Mouse (Mus musculus): ENCODE measurements at regions not wholly inside any gene's neighbourhood (a gene's known extent, or its start where the extent isn't known, plus 50 kb on each side); places are given as distances from the start of the nearest gene placed in this dataset.
"Not testable (repeated sequence)": the region's sequence is repeated elsewhere in the genome, so short reads cannot be mapped to it uniquely, and the experiment has no call there.

DNA sequence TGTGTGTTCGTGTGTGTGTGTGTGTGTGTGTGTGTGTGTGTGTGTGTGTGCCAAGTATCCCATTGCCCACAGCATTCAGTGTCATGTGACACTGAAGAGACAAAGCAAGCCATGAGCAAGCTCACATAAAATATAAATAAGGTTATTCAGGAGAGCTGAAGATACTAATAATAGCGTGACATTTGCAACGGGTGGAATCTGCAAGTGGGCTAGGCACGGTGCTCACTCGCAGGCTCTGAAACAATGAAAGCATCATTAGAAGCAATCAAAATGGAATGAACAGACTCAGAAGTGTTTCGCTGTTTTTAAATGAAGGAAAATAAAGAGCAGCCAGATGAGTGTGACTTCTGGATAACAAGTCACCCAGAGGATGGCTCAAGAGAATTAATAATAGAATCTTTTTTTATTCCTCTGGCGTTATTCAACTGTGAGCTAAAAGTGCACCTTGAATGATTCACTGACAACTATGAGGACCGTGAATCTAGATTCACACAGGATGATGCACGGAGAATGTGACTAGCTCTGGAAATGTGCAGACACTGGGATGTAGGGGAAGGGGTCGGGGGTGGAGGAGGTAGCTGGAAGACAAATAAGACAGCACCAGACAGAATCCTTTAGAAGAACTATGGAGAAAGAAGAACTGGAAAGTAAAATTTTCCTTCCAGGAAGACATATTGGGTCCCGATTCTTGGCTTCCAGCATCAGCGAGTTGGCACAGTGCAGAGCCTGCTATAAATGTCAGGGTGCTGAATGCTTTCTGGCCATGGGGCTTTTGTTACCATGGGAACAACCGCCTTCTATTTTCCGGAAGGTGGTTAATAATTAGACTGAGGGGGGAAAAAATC, 55.3 kb downstream of the Actbl2 start:
- in situ Hi-C loops (cut with MboI, MseI) = no loop called here

DNA sequence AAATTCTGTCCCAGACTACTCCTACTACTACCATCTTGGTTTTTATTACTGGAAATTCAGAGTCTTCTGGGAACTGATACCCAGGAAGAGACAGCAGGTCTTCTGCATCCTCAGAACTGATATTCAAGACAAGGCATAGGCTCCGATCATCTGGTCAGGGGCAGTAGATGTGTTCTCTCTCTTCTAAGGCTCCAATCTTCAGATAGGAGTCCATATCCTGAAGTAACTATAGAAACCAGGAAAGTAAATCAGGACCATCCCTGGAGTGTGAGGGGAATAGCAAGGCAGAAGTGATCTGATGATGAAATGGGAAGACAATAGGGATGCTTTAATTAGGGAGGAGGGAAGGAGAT, 55.9 kb downstream of the Actbl2 start:
- in situ Hi-C loops (cut with MboI, MseI) = no loop called here

DNA sequence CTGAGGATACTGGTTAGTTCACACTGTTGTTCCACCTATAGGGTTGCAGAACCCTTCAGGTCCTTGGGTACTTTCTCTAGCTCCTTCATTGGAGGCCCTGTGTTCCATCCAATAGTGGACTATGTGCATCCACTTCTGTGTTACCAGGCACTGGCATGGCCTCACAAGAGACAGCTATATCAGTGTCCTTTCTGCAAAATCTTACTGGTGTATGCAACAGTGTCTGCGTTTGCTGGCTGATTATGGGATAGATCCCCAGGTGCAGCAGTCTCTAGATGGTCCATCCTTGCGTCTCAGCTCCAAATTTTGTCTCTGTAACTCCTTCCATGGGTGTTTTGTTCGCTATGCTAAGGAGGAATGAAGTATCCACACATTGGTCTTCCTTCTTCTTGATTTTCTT, 58.7 kb downstream of the Actbl2 start:
- in situ Hi-C loops (cut with MboI, MseI) = not testable (repeated sequence)

DNA sequence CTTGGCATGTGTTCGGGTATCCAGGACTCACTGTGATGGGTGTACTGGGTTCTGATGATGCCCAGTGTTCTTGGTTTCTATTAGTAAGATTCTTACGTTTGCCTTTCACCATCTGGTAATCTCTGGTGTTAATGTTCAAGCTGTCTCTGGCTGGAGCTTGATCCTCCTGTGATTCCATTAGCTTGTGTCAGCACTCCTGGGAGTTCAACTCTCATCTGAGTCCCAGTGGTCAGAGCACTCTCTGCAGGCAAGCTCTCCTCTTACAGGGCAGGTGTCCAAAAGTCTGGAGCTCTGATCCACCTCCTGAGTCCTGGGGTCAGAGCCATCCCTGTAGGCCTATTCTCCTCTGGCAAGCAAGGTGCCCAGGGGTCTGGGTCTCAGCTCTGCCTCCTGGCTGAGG, 63.1 kb downstream of the Actbl2 start:
- in situ Hi-C loops (cut with MboI, MseI) = not testable (repeated sequence)

GRCm38 (mm10) chr13:111323206-111323605, 68.4 kb downstream of the Actbl2 start:
- in situ Hi-C loops (cut with MboI, MseI) = no loop called here

DNA sequence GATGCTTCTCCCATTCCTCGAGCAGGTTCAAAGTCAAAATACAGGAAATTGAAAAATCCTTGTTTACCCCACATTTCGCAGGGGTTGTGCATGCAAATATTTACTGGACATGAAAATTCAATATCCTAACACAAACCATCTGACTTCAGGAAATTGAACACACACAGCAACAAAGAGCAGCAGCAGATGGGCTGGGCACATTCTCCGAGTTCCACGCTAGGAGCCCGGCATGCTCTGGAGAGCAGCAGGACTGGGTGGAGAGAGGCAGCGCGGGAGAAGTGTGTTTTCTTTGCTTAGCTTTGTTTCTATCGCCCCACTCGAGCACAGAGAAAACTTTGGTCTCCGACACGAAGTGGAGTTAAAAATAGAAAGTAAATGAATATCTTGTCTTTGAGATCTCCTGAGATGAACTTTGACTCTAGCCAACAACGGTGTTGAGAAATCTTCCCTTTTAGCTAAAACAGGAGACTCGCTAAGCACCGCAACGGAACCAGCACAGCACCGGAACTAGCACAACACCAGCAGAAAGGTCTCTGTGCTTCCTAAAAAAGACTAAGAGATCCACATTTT, 71.4 kb downstream of the Actbl2 start:
- in situ Hi-C loops (cut with MboI, MseI) = no loop called here

- in situ Hi-C loops (cut with MboI, MseI) = no loop called here
Measured at GRCm38 (mm10) chr13:111333035-111333434, 78.2 kb downstream of the Actbl2 start.

DNA sequence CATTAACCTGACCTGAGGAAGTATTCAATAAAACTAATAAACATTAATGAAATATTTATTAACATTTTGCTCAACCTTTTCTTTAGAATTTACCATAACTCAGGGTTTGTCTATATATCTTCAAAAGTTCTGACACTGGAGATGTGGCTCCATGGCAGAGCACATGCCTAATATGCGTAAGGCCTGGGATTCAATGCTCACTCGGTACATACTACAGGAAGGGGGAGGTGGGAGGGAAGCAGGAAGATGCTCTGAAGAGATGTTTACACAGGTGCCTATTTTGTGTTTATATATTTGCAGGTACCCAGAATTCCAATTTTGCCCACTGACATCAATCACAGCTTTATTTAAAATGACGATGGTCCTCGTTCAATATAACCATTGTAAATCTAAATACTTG, 79.0 kb downstream of the Actbl2 start:
- in situ Hi-C loops (cut with MboI, MseI) = no loop called here

DNA sequence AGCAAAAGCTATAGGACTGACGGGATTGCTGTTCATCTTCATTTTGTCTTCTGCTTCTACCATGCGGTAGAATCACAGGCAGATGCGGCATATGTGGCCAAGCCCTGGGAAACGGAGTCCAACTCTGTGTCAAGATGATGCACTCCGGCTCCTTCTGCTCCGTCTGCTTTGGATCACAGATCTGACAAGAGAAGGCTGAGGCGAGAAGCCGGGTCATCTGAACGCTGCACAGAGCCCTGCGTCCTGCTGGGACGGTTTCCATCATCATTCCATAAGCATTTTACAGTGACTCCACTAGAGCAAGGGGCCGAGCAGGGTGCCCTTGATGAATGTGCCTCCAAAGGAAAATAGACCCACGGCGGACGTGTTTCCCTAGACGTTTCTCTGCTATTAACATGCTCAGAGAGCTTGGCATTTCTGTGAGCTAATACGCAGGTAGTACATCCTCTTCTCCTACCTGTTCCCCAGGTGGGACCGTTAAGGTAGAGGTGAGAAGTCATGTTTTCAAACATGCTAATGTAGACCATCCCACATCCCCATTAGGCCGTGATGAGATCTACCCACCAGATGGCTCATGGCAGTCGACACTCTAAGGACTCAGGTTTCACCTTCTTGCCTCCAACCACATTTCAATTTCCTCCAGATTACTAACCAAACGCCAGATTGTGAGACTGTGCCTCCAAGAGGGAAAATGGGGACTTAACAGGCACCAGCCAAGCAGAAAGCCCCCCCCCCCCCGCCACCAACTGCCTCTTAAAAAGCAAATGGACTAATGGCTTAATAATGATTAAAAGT, 79.6 kb downstream of the Actbl2 start:
- in situ Hi-C loops (cut with MboI, MseI) = no loop called here

- in situ Hi-C loops (cut with MboI, MseI) = no loop called here
Measured at GRCm38 (mm10) chr13:111344981-111345380, 90.2 kb downstream of the Actbl2 start.

DNA sequence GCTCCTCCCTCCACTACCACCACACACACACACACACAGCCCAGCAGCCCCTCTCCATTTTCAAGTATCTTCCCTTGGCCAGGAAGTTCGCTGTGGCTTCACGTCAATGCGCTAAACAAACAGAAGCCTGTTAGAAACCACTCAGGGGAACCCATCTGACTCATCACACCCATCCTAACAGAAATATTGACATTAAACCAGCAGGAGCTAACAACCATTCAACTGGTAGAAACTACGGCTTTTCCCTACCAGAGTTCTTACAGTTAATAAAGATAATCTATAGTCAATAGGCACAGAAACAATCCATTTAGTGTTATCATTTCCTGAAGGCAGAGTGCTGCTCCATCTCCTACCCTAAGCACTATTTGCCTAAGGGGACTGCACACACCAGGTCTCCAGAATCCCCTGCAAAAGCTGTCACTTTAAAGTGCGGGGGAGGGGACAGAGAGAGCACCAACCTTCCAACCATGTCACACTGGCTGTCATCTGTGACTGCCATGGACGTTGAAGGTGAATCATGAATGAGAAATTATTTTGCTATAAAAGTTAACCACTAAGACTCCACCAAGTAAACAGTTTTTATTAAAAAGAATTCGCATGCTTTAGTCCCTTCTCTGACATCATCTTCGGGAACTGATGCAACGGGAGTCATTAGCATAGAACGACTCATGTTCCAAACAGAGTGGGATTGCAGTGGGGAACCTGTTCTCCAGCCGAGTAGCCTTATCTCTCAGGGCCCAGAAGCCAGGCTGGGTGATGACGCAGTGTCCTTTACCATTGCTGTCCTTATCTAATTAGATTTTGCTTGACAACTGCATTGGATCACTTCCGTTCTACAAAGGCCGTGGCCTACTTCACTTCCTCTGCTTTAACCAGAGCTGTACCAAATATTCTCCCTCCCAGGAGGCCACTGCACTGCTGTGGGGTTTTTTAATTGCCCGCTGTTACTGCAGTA, 91.0 kb downstream of the Actbl2 start:
- in situ Hi-C loops (cut with MboI, MseI) = no loop called here

GRCm38 (mm10) chr13:111356520-111357456, 102.0 kb downstream of the Actbl2 start:
- in situ Hi-C loops (cut with MboI, MseI) = no loop called here

DNA sequence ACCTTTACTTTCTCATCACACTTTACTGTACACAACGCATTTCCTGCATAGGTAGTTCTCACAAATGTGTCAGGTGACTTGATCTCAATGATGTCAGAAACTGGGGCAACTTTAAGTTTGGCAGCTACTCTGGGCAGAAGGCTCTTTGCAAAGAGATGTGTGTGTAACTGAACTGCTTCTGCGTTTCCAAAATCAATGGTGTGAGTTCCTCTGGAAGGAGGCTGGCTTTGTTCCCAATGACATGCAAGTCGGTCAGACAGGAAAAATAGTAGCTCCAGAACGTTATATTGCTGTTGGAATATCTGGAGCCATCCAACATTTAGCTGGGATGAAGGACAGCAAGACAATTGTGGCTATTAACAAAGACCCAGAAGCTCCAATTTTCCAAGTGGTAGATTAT, 106.6 kb downstream of the Actbl2 start:
- in situ Hi-C loops (cut with MboI, MseI) = no loop called here

DNA sequence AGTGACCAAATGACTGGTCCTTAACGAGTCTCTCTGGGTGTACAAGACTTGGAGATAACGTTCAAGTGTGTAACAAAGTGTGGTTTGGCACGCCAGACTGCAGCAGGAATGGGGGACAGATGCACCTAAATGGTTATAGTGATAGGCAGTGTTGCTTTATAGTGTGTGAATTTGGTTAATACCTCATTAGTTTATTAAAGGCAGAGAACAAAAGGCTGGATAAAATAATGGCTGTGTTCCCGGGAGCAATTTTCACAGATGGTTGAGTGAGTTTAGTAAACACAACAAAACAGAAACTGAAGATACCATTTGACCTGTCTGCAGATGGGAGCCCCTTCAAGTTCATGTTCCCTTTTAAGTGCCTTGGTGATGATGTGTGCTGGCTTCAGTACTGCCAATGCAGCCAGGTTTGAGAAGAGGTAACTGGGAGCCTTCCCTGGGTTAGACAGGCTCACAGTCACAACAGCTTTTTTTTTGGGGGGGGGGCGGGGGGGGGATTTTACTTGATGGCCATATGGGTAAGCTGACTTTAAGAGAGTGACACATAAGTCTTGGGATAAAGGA, 108.4 kb downstream of the Actbl2 start:
- in situ Hi-C loops (cut with MboI, MseI) = no loop called here

- in situ Hi-C loops (cut with MboI, MseI) = no loop called here
Measured at GRCm38 (mm10) chr13:111366871-111367270, 112.1 kb downstream of the Actbl2 start.

- in situ Hi-C loops (cut with MboI, MseI) = no loop called here
Measured at GRCm38 (mm10) chr13:111367620-111368019, 112.8 kb downstream of the Actbl2 start.

DNA sequence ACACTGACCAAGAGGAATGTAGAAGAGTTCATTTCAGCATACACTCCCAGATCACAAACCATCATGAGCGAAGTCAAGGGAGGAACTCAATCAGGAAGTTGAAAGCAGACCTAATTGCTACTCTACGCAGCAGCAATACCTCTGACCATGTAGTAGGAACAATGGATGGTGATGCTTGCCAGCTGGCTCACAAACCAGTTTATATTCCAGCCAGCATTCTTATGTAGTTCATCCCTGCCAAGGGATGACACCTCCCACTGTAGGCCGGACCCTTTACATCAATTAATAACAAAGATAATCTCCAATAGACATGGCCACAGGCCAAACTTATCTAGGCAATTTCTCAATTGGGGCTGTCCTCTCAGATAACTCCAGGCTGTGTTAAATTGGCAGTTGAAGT, 115.1 kb downstream of the Actbl2 start:
- in situ Hi-C loops (cut with MboI, MseI) = loop anchor here (10.0 kb wide), 1 partner anchor 1475 kb away; no protein-coding TSS in a partner anchor

- in situ Hi-C loops (cut with MboI, MseI) = loop anchor here (10.0 kb wide), 1 partner anchor 1472 kb away; no protein-coding TSS in a partner anchor
Measured at GRCm38 (mm10) chr13:111373281-111373680, 116.6 kb downstream of the Gpbp1 start.

GRCm38 (mm10) chr13:111373801-111374200, 116.1 kb downstream of the Gpbp1 start:
- in situ Hi-C loops (cut with MboI, MseI) = loop anchor here (10.0 kb wide), 1 partner anchor 1471 kb away; no protein-coding TSS in a partner anchor
